Mouse (Mus musculus): ENCODE results near the gene Adamtsl2.

GRCm38 (mm10) chr2:27070247-27070813, 8.8 kb upstream of the Adamtsl2 start:
- no peak for TF ChIP-seq ZC3H11A (IDR thresholded peaks at IDR 0.05; ENCODE audit: borderline replicate concordance, low read depth, low read length)
- TF ChIP-seq CHD2 (IDR thresholded peaks at IDR 0.05; ENCODE audit: low read depth, low read length) = no peak
